In genomic region chr1:172296816-172297510, GRCm38 (mm10) we compare ENCODE assay signal across 7 mouse cellular contexts. TPM values are rescaled to one million over a fixed set of nuclear protein-coding genes. Genes with fewer than 3 reads are reported as not detected.
DNase-seq lines count a peak whose midpoint lies in the region; ATAC-seq and TF ChIP-seq lines count a peak whose summit lies in the region.

No protein-coding gene starts in this region.

- H3K4me1 ChIP-seq in heart, embryonic 12.5 days (replicated peaks), result peaks cover 66% of the 10 kb centered on the region
- H3K4me1 ChIP-seq in limb, embryonic 14.5 days (ENCODE audit: control insufficient read depth, insufficient read depth, low read length), result peaks cover 35% of the 10 kb centered on the region
- peaks cover 24% of the 10 kb centered on the region for H3K4me1 ChIP-seq in stomach, embryonic 14.5 days (ENCODE audit: control insufficient read depth, insufficient read depth, low read length)
- H3K4me1 ChIP-seq in liver, postnatal 0 days (ENCODE audit: insufficient read depth), result 0 out of 2 replicates have a peak, but pooled peaks cover 4% of the 10 kb centered on the region

- TF ChIP-seq EP300 in liver, postnatal 0 days (IDR thresholded peaks at IDR 0.05; ENCODE audit: low read depth), result no peak

- peak overlapping the region; percentile 68 for H3K4me2 ChIP-seq in heart, embryonic 12.5 days
- H3K4me2 ChIP-seq in limb, embryonic 14.5 days (replicated peaks; ENCODE audit: low read depth, low read length, severe bottlenecking), result peak overlapping the region; percentile 37
- peak overlapping the region; percentile 41 for H3K4me2 ChIP-seq in stomach, embryonic 14.5 days (replicated peaks; ENCODE audit: low read depth, low read length)
- no peak overlapping the region for H3K4me2 ChIP-seq in liver, postnatal 0 days (ENCODE audit: low read depth, low read length)

- DNase-seq in brain, adult 2 months (ENCODE audit: low read depth, low spot score), result peak; percentile 48
- DNase-seq in cerebellum, postnatal 14 days, result peak; percentile 41 to 60
- DNase-seq in limb, embryonic 14.5 days (ENCODE audit: low spot score), result no peak
- no peak for DNase-seq in right cerebral cortex, adult 18-20 months
- DNase-seq in liver, postnatal 0 days, result no peak

- H3K27me3 ChIP-seq in heart, embryonic 12.5 days (replicated peaks), result no peaks in the 10 kb centered on the region
- H3K27me3 ChIP-seq in limb, embryonic 14.5 days (ENCODE audit: control insufficient read depth, insufficient read depth, low read length), result no peaks in the 10 kb centered on the region
- H3K27me3 ChIP-seq in stomach, embryonic 14.5 days (ENCODE audit: control insufficient read depth, insufficient read depth, low read length), result no peaks in the 10 kb centered on the region
- no peaks in the 10 kb centered on the region for H3K27me3 ChIP-seq in liver, postnatal 0 days (ENCODE audit: insufficient read depth, low read length)

- H3K9ac ChIP-seq in heart, embryonic 12.5 days, result peak overlapping the region; percentile 65
- H3K9ac ChIP-seq in limb, embryonic 14.5 days (ENCODE audit: low read depth, low read length, severe bottlenecking), result peak overlapping the region; percentile 40
- H3K9ac ChIP-seq in stomach, embryonic 14.5 days (replicated peaks; ENCODE audit: low read depth, low read length), result no peak overlapping the region
- H3K9ac ChIP-seq in liver, postnatal 0 days (replicated peaks), result no peak overlapping the region

- H3K27ac ChIP-seq in heart, embryonic 12.5 days (ENCODE audit: poor library complexity, severe bottlenecking), result peak overlapping the region; percentile 81
- H3K27ac ChIP-seq in limb, embryonic 14.5 days (replicated peaks; ENCODE audit: low read depth, low read length), result peak overlapping the region; percentile 59; the same call in 1 of the 2 replicates
- H3K27ac ChIP-seq in stomach, embryonic 14.5 days (ENCODE audit: low read length), result peak overlapping the region; percentile 48; the same call in 1 of the 2 replicates
- no peak overlapping the region for H3K27ac ChIP-seq in liver, postnatal 0 days (ENCODE audit: low read depth)

- H3K4me3 ChIP-seq in heart, embryonic 12.5 days, result peak overlapping the region; percentile 47
- H3K4me3 ChIP-seq in limb, embryonic 14.5 days (replicated peaks; ENCODE audit: low read length), result peak overlapping the region; percentile 21
- H3K4me3 ChIP-seq in stomach, embryonic 14.5 days (ENCODE audit: low read depth, low read length), result peak overlapping the region; percentile 25; the same call in 1 of the 2 replicates
- H3K4me3 ChIP-seq in liver, postnatal 0 days (ENCODE audit: low read depth, low read length), result no peak overlapping the region

- peaks cover 9% of the 10 kb centered on the region; the same call in 1 of the 2 replicates for H3K36me3 ChIP-seq in heart, embryonic 12.5 days
- H3K36me3 ChIP-seq in limb, embryonic 14.5 days (ENCODE audit: control insufficient read depth, insufficient read depth, low read length), result no peaks in the 10 kb centered on the region
- no peaks in the 10 kb centered on the region for H3K36me3 ChIP-seq in stomach, embryonic 14.5 days (ENCODE audit: control insufficient read depth, insufficient read depth, low read length)
- H3K36me3 ChIP-seq in liver, postnatal 0 days (replicated peaks; ENCODE audit: insufficient read depth, low read length), result no peaks in the 10 kb centered on the region

- TF ChIP-seq CTCF in liver, postnatal 0 days (IDR thresholded peaks at IDR 0.05; ENCODE audit: low read depth), result no peak

- TF ChIP-seq POLR2A in limb, embryonic 14.5 days (IDR thresholded peaks at IDR 0.05; ENCODE audit: borderline replicate concordance, extremely low read depth, insufficient read depth, insufficient read length), result no peak

- WGBS in heart, embryonic 12.5 days, result 75% methylated on average over 6 of the region's 6 CpGs
- 81% methylated on average over 6 of the region's 6 CpGs for WGBS in limb, embryonic 14.5 days
- 76% methylated on average over 6 of the region's 6 CpGs for WGBS in stomach, embryonic 14.5 days
- WGBS in liver, postnatal 0 days (ENCODE audit: insufficient replicate concordance), result 79% methylated on average over 6 of the region's 6 CpGs

- ATAC-seq in heart, embryonic 12.5 days (ENCODE audit: insufficient number of reproducible peaks, low FRiP score), result no peak
- no peak for ATAC-seq in limb, embryonic 14.5 days (ENCODE audit: low FRiP score, low read depth)
- ATAC-seq in stomach, embryonic 14.5 days (ENCODE audit: insufficient number of reproducible peaks, insufficient read depth, low FRiP score, low read depth), result no peak
- ATAC-seq in liver, postnatal 0 days, result no peak

- no peaks in the 10 kb centered on the region for H3K9me3 ChIP-seq in heart, embryonic 12.5 days (replicated peaks)
- no peaks in the 10 kb centered on the region for H3K9me3 ChIP-seq in limb, embryonic 14.5 days (ENCODE audit: control insufficient read depth, low read length)
- H3K9me3 ChIP-seq in stomach, embryonic 14.5 days (ENCODE audit: control insufficient read depth, low read depth, low read length), result no peaks in the 10 kb centered on the region
- H3K9me3 ChIP-seq in liver, postnatal 0 days (ENCODE audit: low read length), result no peaks in the 10 kb centered on the region

RNA-seq across cellular contexts. Expression of gene Atp1a2, which starts 0.9 kb away (rescaled TPM):
- 23.4 and 25.9 TPM in 2 replicates for polyA plus RNA-seq in heart, embryonic 12.5 days (2016; fragmentation: Nextera tagmentation; extraction: Ambion mirVana)
- polyA plus RNA-seq in limb, embryonic 14.5 days (2012; rRNA removed), result 11.3 and 13.5 TPM in 2 replicates
- 1.7 and 1.8 TPM in 2 replicates for polyA plus RNA-seq in limb, embryonic 14.5 days (2014; fragmentation: Nextera tagmentation; extraction: Ambion mirVana)
- 2.3 TPM in 2 replicates for polyA plus RNA-seq in stomach, embryonic 14.5 days (2014; fragmentation: Nextera tagmentation; extraction: Ambion mirVana)
- 0.29 and 1.4 TPM in 2 replicates for polyA plus RNA-seq in liver, postnatal 0 days (2015; fragmentation: Nextera tagmentation; extraction: Ambion mirVana)

RNA-seq across cellular contexts. Expression of gene Kcnj9, which starts 32.2 kb away (rescaled TPM):
- not detected in 2 replicates for polyA plus RNA-seq in heart, embryonic 12.5 days (2016; fragmentation: Nextera tagmentation; extraction: Ambion mirVana)
- 0.01 and 0.08 TPM in 2 replicates for polyA plus RNA-seq in limb, embryonic 14.5 days (2012; rRNA removed)
- polyA plus RNA-seq in limb, embryonic 14.5 days (2014; fragmentation: Nextera tagmentation; extraction: Ambion mirVana), result not detected in 2 replicates
- not detected in 2 replicates for polyA plus RNA-seq in stomach, embryonic 14.5 days (2014; fragmentation: Nextera tagmentation; extraction: Ambion mirVana)
- 0.07 TPM in 2 replicates for polyA plus RNA-seq in liver, postnatal 0 days (2015; fragmentation: Nextera tagmentation; extraction: Ambion mirVana)

RNA-seq across cellular contexts. Expression of gene Igsf8, which starts 35.5 kb away (rescaled TPM):
- 24.0 and 26.1 TPM in 2 replicates for polyA plus RNA-seq in heart, embryonic 12.5 days (2016; fragmentation: Nextera tagmentation; extraction: Ambion mirVana)
- 71.4 and 86.4 TPM in 2 replicates for polyA plus RNA-seq in limb, embryonic 14.5 days (2012; rRNA removed)
- polyA plus RNA-seq in limb, embryonic 14.5 days (2014; fragmentation: Nextera tagmentation; extraction: Ambion mirVana), result 49.8 and 50.1 TPM in 2 replicates
- polyA plus RNA-seq in stomach, embryonic 14.5 days (2014; fragmentation: Nextera tagmentation; extraction: Ambion mirVana), result 36.3 and 38.4 TPM in 2 replicates
- polyA plus RNA-seq in liver, postnatal 0 days (2015; fragmentation: Nextera tagmentation; extraction: Ambion mirVana), result 12.8 and 13.1 TPM in 2 replicates

RNA-seq across cellular contexts. Expression of gene Atp1a4, which starts 38.7 kb away (rescaled TPM):
- 0.17 and 0.19 TPM in 2 replicates for polyA plus RNA-seq in heart, embryonic 12.5 days (2016; fragmentation: Nextera tagmentation; extraction: Ambion mirVana)
- 0.03 TPM in 1 of 2 replicates, not detected in the other for polyA plus RNA-seq in limb, embryonic 14.5 days (2012; rRNA removed)
- polyA plus RNA-seq in limb, embryonic 14.5 days (2014; fragmentation: Nextera tagmentation; extraction: Ambion mirVana), result not detected in 2 replicates
- not detected in 2 replicates for polyA plus RNA-seq in stomach, embryonic 14.5 days (2014; fragmentation: Nextera tagmentation; extraction: Ambion mirVana)
- polyA plus RNA-seq in liver, postnatal 0 days (2015; fragmentation: Nextera tagmentation; extraction: Ambion mirVana), result 0.04 and 0.08 TPM in 2 replicates

RNA-seq across cellular contexts. Expression of gene Kcnj10, which starts 44.0 kb away (rescaled TPM):
- polyA plus RNA-seq in heart, embryonic 12.5 days (2016; fragmentation: Nextera tagmentation; extraction: Ambion mirVana), result not detected in 2 replicates
- 0.14 and 0.18 TPM in 2 replicates for polyA plus RNA-seq in limb, embryonic 14.5 days (2012; rRNA removed)
- 0.03 and 0.12 TPM in 2 replicates for polyA plus RNA-seq in limb, embryonic 14.5 days (2014; fragmentation: Nextera tagmentation; extraction: Ambion mirVana)
- polyA plus RNA-seq in stomach, embryonic 14.5 days (2014; fragmentation: Nextera tagmentation; extraction: Ambion mirVana), result 0.09 and 0.18 TPM in 2 replicates
- 0.17 and 0.19 TPM in 2 replicates for polyA plus RNA-seq in liver, postnatal 0 days (2015; fragmentation: Nextera tagmentation; extraction: Ambion mirVana)

Comparison
In these comparisons a context has a peak if more than half of its experiments do, and no peak if none do; other contexts are left out.
1. DNase-seq: peak in brain, adult 2 months (single experiment) and cerebellum, postnatal 14 days (2 of 2); none in limb, embryonic 14.5 days (single experiment), right cerebral cortex, adult 18-20 months (single experiment) and liver, postnatal 0 days (single experiment).
2. H3K9ac ChIP-seq: peak in heart, embryonic 12.5 days (single experiment) and limb, embryonic 14.5 days (single experiment); none in stomach, embryonic 14.5 days (single experiment) and liver, postnatal 0 days (single experiment).